Mouse (Mus musculus): ENCODE results near the gene Gm1553.

Gm1553 gene

GRCm38 (mm10) chr10:82492518-82492917 lies at the start of gene Gm1553:
Gene Gm1553 (minus strand): TSS chr10:82492618.
- no peak for DNase-seq (ENCODE audit: low read depth, low spot score)

All from forelimb bud, embryonic 11.5 days (tissue).